Mouse (Mus musculus) heart, embryonic 13.5 days (tissue): ENCODE measurements around the gene B230104I21Rik. TPM values are rescaled to one million over a fixed set of nuclear protein-coding genes. Genes with fewer than 3 reads are reported as not detected.

Source experiments
- ATAC-seq: fragments of 200-750 bp; cut with Nextera tagmentation; 2 replicates; pipeline ENCODE4 v1.8.0; 2017; ENCODE audit warnings: moderate TSS enrichment; ENCODE audit not compliant: insufficient number of reproducible peaks, low FRiP score, low TSS enrichment; ENCODE audit errors: extremely low read depth
- H3K27ac ChIP-seq: fragments of 300-500 bp; sonication (generic); replicated peaks from 2 replicates; pipeline ENCODE4 v1.5.1; 2015; ENCODE audit warnings: moderate library complexity, mild to moderate bottlenecking, inconsistent platforms
- H3K27me3 ChIP-seq: fragments of 300-500 bp; sonication (generic); replicated peaks from 2 replicates; pipeline ENCODE4 v1.6.1; 2015; ENCODE audit warnings: mild to moderate bottlenecking, inconsistent platforms
- H3K36me3 ChIP-seq: fragments of 300-500 bp; sonication (generic); 2 replicates; pipeline ENCODE4 v1.6.1; 2015; ENCODE audit warnings: mild to moderate bottlenecking, inconsistent platforms
- H3K4me1 ChIP-seq: fragments of 300-500 bp; sonication (generic); 2 replicates; pipeline ENCODE4 v1.6.1; 2015; ENCODE audit warnings: inconsistent platforms
- H3K4me2 ChIP-seq: fragments of 300-500 bp; sonication (generic); 2 replicates; pipeline ENCODE4 v1.6.1; 2015; ENCODE audit warnings: inconsistent platforms, mild to moderate bottlenecking, moderate library complexity
- H3K4me3 ChIP-seq: fragments of 300-500 bp; sonication (generic); 2 replicates; pipeline ENCODE4 v1.5.1; 2015; ENCODE audit warnings: moderate library complexity, mild to moderate bottlenecking, inconsistent platforms
- H3K9ac ChIP-seq: fragments of 300-500 bp; sonication (generic); 2 replicates; pipeline ENCODE4 v1.6.1; 2015; ENCODE audit warnings: inconsistent platforms, mild to moderate bottlenecking, moderate library complexity
- H3K9me3 ChIP-seq: fragments of 300-500 bp; sonication (generic); 2 replicates; pipeline ENCODE4 v1.6.1; 2016; ENCODE audit warnings: inconsistent platforms
- WGBS: fragments of 180-500 bp; shearing (Covaris S2); methylation state at CpG from one replicate; pipeline ENCODE4 v1.1.7; 2015; ENCODE audit warnings: mixed read lengths; 5-methylcytosine and 5-hydroxymethylcytosine counted together
- polyA plus RNA-seq: library from polyadenylated mRNA; unstranded; fragments of >200 nt; fragmentation: Nextera tagmentation; extraction: Ambion mirVana; gene quantifications from 2 replicates; pipeline ENCODE4 v1.2.1, GENCODE M21; 2015

The B230104I21Rik gene
- not detected in 2 replicates for polyA plus RNA-seq

- peaks cover 60% of the 10 kb centered on the region for H3K27me3 ChIP-seq
Measured at GRCm38 (mm10) chr4:154335761-154336160, at the start of gene B230104I21Rik. Gene B230104I21Rik (plus strand): TSS chr4:154336127.

GRCm38 (mm10) chr4:154293735-154294201 lies 42.2 kb upstream of the B230104I21Rik start:
- Histone ChIP-seq H3K9ac (peak overlapping the region; percentile 30; the same call in 1 of the 2 replicates), H3K4me2 (no peak overlapping the region), H3K4me1 (peaks cover 25% of the 10 kb centered on the region), H3K27ac (peak overlapping the region; percentile 50), H3K27me3 (peaks cover 12% of the 10 kb centered on the region), H3K4me3 (no peak overlapping the region), H3K9me3 (no peaks in the 10 kb centered on the region), H3K36me3 (no peaks in the 10 kb centered on the region)
- no peak for ATAC-seq
- WGBS: 25% methylated on average over 4 of the region's 4 CpGs

More at GRCm38 (mm10) chr4:154335761-154336160, at the start of gene B230104I21Rik:
- peak within 1 kb of the TSS; percentile 57 for H3K4me2 ChIP-seq
- no peak for ATAC-seq
- H3K9me3 ChIP-seq: no peaks in the 10 kb centered on the region
- H3K9ac ChIP-seq: peak within 1 kb of the TSS; percentile 25
- peak within 1 kb of the TSS; percentile 72 for H3K27ac ChIP-seq
- 79% methylated on average over 12 of the region's 12 CpGs for WGBS
- peaks cover 15% of the 10 kb centered on the region for H3K36me3 ChIP-seq
- H3K4me3 ChIP-seq: peak within 1 kb of the TSS; percentile 34
- peaks cover 48% of the 10 kb centered on the region for H3K4me1 ChIP-seq

DNA sequence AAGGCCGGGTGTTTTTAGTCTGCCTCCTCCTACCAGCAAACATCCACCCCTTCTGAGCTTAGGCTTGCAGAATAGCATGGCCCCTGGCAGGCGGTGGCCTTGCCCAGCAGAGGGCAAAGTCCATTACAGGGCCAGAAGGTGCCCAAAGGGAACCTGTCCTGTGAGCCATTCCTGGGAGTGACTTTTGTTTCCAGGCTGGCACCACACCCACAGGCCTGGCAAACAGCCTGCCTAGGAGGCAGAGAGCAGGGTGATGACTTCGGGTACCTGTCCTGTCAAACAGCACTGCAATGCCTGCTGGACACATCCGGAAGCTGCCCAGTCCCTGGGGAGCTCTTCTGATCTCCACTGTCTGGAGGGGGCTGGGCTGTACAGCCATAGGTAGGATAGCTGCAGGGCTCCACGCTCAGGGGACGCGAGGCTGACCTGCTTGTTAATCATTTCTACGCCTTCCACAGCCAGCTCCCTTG lies 41.6 kb upstream of the B230104I21Rik start:
- H3K27me3 ChIP-seq: peaks cover 17% of the 10 kb centered on the region
- ATAC-seq: no peak
- H3K36me3 ChIP-seq: no peaks in the 10 kb centered on the region
- peak overlapping the region; percentile 30; the same call in 1 of the 2 replicates for H3K9ac ChIP-seq
- no peaks in the 10 kb centered on the region for H3K9me3 ChIP-seq
- H3K4me3 ChIP-seq: no peak overlapping the region
- peak overlapping the region; percentile 50 for H3K27ac ChIP-seq
- peaks cover 26% of the 10 kb centered on the region for H3K4me1 ChIP-seq
- WGBS: 45% methylated on average over 8 of the region's 8 CpGs
- H3K4me2 ChIP-seq: no peak overlapping the region

DNA sequence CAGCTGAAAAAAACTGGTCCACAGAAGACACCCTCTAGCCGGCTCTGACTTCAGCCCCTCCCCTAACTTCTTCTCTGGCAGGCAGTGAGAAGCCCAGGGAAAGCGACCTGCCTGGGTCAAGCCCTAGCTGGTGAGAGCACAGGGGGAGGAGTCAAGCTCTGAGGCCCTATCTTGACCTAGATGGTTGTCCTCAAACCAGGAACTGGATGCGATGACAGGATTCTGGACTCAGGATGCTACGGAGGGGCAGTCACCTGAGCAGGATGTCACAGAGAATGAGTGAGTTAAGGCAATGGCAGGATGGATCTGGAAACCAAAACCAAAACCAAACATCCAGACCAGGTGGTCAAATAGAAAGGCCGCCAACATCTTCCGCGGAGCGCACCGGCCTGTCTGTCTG lies 38.2 kb upstream of the B230104I21Rik start:
- ATAC-seq: no peak
- Histone ChIP-seq H3K9me3 (no peaks in the 10 kb centered on the region), H3K27ac (no peak overlapping the region), H3K4me2 (peak overlapping the region; percentile 11; the same call in 1 of the 2 replicates), H3K4me3 (no peak overlapping the region), H3K36me3 (no peaks in the 10 kb centered on the region), H3K9ac (0 out of 2 replicates have a peak overlapping the region, but pooled peaks have one; percentile 33), H3K27me3 (peaks cover 49% of the 10 kb centered on the region), H3K4me1 (peaks cover 37% of the 10 kb centered on the region)
- 25% methylated on average over 9 of the region's 9 CpGs for WGBS

GRCm38 (mm10) chr4:154299541-154300271 lies 36.2 kb upstream of the B230104I21Rik start:
- H3K4me1 ChIP-seq: peaks cover 17% of the 10 kb centered on the region
- H3K4me3 ChIP-seq: peak overlapping the region; percentile 56
- peak overlapping the region; percentile 85 for H3K4me2 ChIP-seq
- no peaks in the 10 kb centered on the region for H3K9me3 ChIP-seq
- peaks cover 53% of the 10 kb centered on the region for H3K27me3 ChIP-seq
- WGBS: under 1% methylated on average over 65 of the region's 66 CpGs
- H3K36me3 ChIP-seq: no peaks in the 10 kb centered on the region
- H3K9ac ChIP-seq: peak overlapping the region; percentile 73
- ATAC-seq: 0 out of 2 replicates have a peak, but pooled peaks have one; percentile 35
- H3K27ac ChIP-seq: no peak overlapping the region

DNA sequence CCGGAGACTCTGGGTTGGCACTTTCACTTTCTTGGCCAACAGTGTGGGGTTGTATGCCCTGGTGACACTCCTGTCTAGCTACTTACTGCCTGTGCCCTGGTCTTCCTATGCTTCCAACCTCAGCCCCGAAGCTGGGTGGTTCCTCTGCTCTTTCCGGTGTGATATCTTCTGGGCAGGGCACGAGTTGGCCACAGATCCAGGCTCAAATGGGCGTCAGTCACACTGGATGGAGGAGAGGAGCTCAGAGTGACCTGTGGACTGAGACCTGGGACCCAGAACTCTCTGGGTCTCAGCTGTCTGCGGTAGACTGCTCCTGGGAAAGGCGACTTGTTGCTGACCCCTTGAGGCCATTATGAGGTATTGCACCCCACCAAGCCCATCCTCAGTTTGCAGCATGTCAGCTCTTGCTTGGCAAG lies 34.5 kb upstream of the B230104I21Rik start, which contains the start of gene Arhgef16:
TSS of gene Arhgef16 (minus strand) at position 211 of the 416 bp plus-strand sequence.
- WGBS: 18% methylated on average over 7 of the region's 7 CpGs
- Histone ChIP-seq H3K4me2 (no peak within 1 kb of the TSS), H3K27ac (no peak within 1 kb of the TSS), H3K36me3 (no peaks in the 10 kb centered on the region), H3K9me3 (0 out of 2 replicates have a peak, but pooled peaks cover 4% of the 10 kb centered on the region), H3K4me3 (no peak within 1 kb of the TSS), H3K4me1 (peaks cover 17% of the 10 kb centered on the region), H3K27me3 (peaks cover 53% of the 10 kb centered on the region), H3K9ac (peak within 1 kb of the TSS; percentile 50; the same call in 1 of the 2 replicates)
- ATAC-seq: no peak

DNA sequence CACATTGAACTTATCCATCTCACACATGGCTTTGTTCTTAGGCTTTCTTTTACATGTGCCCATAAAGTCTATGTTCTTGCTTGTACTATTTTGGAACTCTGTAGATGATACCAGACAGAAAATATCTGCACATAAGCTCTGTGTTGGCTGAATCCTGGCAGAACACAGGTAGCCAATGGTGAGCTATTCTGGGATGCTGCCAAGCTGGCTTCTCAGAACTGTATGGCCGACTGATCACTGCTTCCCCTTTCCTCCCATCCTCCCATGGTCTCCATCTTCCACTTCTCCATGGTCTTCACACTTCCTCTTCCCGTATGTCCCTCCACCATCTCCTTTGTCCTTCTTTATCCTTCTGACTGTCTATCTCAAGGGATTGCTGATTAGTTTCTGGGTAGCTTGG lies 26.8 kb upstream of the B230104I21Rik start:
- Histone ChIP-seq H3K36me3 (no peaks in the 10 kb centered on the region), H3K27me3 (no peaks in the 10 kb centered on the region), H3K4me1 (0 out of 2 replicates have a peak, but pooled peaks cover 2% of the 10 kb centered on the region), H3K27ac (no peak overlapping the region), H3K9ac (no peak overlapping the region), H3K9me3 (0 out of 2 replicates have a peak, but pooled peaks cover 13% of the 10 kb centered on the region), H3K4me3 (no peak overlapping the region), H3K4me2 (no peak overlapping the region)
- WGBS: 77% methylated on average over 2 of the region's 2 CpGs
- no peak for ATAC-seq

- Histone ChIP-seq H3K9ac (no peak overlapping the region), H3K36me3 (no peaks in the 10 kb centered on the region), H3K27ac (no peak overlapping the region), H3K4me2 (no peak overlapping the region), H3K9me3 (0 out of 2 replicates have a peak, but pooled peaks cover 13% of the 10 kb centered on the region), H3K27me3 (no peaks in the 10 kb centered on the region), H3K4me1 (0 out of 2 replicates have a peak, but pooled peaks cover 2% of the 10 kb centered on the region), H3K4me3 (no peak overlapping the region)
- WGBS: 61% methylated on average over 9 of the region's 9 CpGs
- no peak for ATAC-seq
Measured at GRCm38 (mm10) chr4:154310576-154311262, 25.2 kb upstream of the B230104I21Rik start.

DNA sequence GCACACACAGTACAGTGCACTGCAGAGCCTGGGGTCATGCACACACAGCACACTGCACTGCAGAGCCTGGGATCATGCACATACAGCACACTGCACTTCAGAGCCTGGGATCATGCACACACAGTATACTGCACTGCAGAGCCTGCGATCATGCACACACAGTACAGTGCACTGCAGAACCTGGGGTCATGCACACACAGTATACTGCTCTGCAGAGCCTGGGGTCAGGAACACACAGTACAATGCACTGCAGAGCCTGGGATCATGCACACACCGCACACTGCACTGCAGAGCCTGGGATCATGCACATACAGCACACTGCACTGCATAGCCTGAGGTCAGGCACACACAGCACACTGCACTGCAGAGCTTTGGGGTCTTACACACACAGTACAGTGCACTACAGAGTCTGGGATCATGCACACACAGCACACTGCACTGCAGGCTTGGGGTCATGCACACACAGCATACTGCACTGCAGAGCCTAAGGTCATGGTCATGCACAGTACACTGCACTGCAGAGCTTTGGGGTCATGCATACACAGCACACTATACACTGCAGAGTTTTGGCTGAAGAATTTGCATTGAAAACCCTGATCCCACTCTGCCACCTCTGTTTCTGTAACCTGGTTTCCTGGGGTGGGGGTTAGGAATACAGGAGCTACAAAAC lies 23.6 kb upstream of the B230104I21Rik start:
- no peaks in the 10 kb centered on the region for H3K36me3 ChIP-seq
- H3K4me1 ChIP-seq: 0 out of 2 replicates have a peak, but pooled peaks cover 2% of the 10 kb centered on the region
- H3K9me3 ChIP-seq: 0 out of 2 replicates have a peak, but pooled peaks cover 8% of the 10 kb centered on the region
- no peak overlapping the region for H3K9ac ChIP-seq
- ATAC-seq: no peak
- WGBS: 76% methylated on average over 2 of the region's 2 CpGs
- no peak overlapping the region for H3K4me2 ChIP-seq
- no peak overlapping the region; the same call in 1 of the 2 replicates for H3K27ac ChIP-seq
- no peaks in the 10 kb centered on the region for H3K27me3 ChIP-seq
- H3K4me3 ChIP-seq: no peak overlapping the region

DNA sequence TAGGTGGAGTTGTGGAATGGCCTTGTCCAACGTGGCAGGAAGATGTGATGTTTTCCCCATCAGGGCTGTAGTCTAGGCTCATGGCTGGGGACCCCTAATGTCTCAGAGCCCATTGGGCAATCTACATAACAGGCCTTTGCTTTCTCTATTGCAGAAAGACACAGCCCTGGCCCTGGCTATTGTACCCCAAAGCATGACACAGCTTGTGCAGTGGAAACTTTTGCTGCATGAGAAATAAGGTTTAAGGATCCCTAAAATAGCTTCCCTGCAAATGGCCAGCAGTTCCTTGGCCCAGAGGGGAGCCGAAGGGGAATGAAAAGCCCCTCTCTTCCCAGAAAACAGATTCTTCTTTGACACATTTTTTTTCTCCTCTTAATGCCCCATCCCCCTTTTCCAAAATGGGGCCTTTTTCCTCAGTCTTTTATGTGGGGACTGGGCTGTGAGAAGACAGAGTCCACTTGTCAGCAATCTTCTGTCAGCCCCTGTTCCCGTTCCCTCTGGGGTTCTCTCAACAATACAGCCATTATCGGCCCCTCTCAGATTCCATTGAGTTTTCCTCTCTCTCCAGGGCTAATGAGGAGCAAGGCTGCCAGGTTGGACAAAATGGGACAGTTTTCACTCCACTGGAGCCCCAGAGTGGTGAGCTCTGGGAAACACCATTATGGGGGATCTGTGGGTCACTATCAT lies 22.8 kb upstream of the B230104I21Rik start:
- Histone ChIP-seq H3K9ac (no peak overlapping the region), H3K4me3 (no peak overlapping the region), H3K36me3 (no peaks in the 10 kb centered on the region), H3K9me3 (0 out of 2 replicates have a peak, but pooled peaks cover under 1% of the 10 kb centered on the region), H3K27ac (no peak overlapping the region; the same call in 1 of the 2 replicates), H3K4me2 (no peak overlapping the region), H3K4me1 (0 out of 2 replicates have a peak, but pooled peaks cover 2% of the 10 kb centered on the region), H3K27me3 (no peaks in the 10 kb centered on the region)
- 39% methylated on average over 4 of the region's 4 CpGs for WGBS
- ATAC-seq: no peak
